Mouse (Mus musculus) lung, embryonic 14.5 days (tissue): Measurements from ENCODE around the gene Pcsk4. TPM values are rescaled to one million over a fixed set of nuclear protein-coding genes. Genes with fewer than 3 reads are reported as not detected.

ENCODE experiments used
- ATAC-seq: fragments of 200-750 bp; cut with Nextera tagmentation; 2 replicates; pipeline ENCODE4 v1.8.0; 2017; ENCODE audit warnings: mild to moderate bottlenecking, moderate TSS enrichment, moderate library complexity; ENCODE audit not compliant: insufficient read depth
- DNase-seq: peaks from one replicate; pipeline ENCODE4 v3.0.0-alpha.2; 2015
- H3K27ac ChIP-seq: fragments of 300-500 bp; sonication (generic); 2 replicates; pipeline ENCODE4 v1.5.1; 2014; ENCODE audit warnings: low read depth, mild to moderate bottlenecking, moderate library complexity
- H3K27me3 ChIP-seq: fragments of 300-500 bp; sonication (generic); 2 replicates; pipeline ENCODE4 v1.6.1; 2014; ENCODE audit warnings: low read length, control low read depth; ENCODE audit not compliant: insufficient read depth
- H3K36me3 ChIP-seq: fragments of 300-500 bp; sonication (generic); 2 replicates; pipeline ENCODE4 v1.6.1; 2014; ENCODE audit warnings: control low read depth; ENCODE audit not compliant: insufficient read depth
- H3K4me1 ChIP-seq: fragments of 300-500 bp; sonication (generic); 2 replicates; pipeline ENCODE4 v1.6.1; 2014; ENCODE audit warnings: antibody characterized with exemption, control low read depth; ENCODE audit not compliant: insufficient read depth
- H3K4me2 ChIP-seq: fragments of 300-500 bp; sonication (generic); 2 replicates; pipeline ENCODE4 v1.6.1; 2014; ENCODE audit warnings: mild to moderate bottlenecking
- H3K4me3 ChIP-seq: fragments of 300-500 bp; sonication (generic); 2 replicates; pipeline ENCODE4 v1.5.1; 2014; ENCODE audit warnings: low read depth, low read length
- H3K9ac ChIP-seq: fragments of 300-500 bp; sonication (generic); 2 replicates; pipeline ENCODE4 v1.6.1; 2014
- H3K9me3 ChIP-seq: fragments of 300-500 bp; sonication (generic); 2 replicates; pipeline ENCODE4 v1.6.1; 2016; ENCODE audit warnings: low read depth, low read length, control low read depth
- CTCF ChIP-seq: IDR thresholded peaks from 2 replicates; pipeline ENCODE4 v1.5.1; 2016; ENCODE audit warnings: antibody characterized with exemption, low read depth
- WGBS: fragments of 180-500 bp; shearing (Covaris S2); extraction: QIAGEN DNeasy Blood & Tissue Kit; methylation state at CpG from one replicate; pipeline ENCODE4 v1.1.7; 2014; 5-methylcytosine and 5-hydroxymethylcytosine counted together
- polyA plus RNA-seq: library from polyadenylated mRNA; unstranded; fragments of >200 nt; fragmentation: Nextera tagmentation; extraction: Ambion mirVana; gene quantifications from 2 replicates; pipeline ENCODE4 v1.2.1, GENCODE M21; 2014

Gene Pcsk4
- polyA plus RNA-seq, 1 experiment from 2014 or later = 4.2 TPM

DNA sequence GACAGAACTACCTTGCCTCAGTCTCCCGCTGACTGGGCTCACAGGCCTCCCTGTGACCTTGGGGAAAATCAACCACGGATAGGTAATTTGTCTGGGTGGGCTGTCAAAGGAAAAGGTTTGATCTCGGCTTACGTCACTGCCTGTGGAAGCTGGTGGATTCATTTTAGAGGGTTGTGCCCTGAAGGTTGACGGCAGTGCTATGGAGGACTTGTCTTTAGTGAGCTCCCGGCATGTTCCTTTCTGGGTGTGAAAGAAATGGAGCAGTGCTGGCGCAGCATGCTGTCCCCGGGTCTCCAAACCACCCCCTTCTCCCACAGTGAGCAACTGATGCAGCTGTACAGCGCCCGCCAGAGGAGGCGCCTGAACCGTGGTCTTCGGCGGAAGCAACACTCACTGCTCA, 36.0 kb downstream of the Pcsk4 start:
- DNase-seq = peak; percentile 34
- Histone ChIP-seq H3K9me3 (no peaks in the 10 kb centered on the region), H3K27me3 (peaks cover 17% of the 10 kb centered on the region), H3K9ac (peak overlapping the region; percentile 100), H3K27ac (peak overlapping the region; percentile 95), H3K4me2 (peak overlapping the region; percentile 98), H3K4me1 (no peaks in the 10 kb centered on the region), H3K36me3 (peaks cover 33% of the 10 kb centered on the region), H3K4me3 (peak overlapping the region; percentile 96)
- TF ChIP-seq CTCF = 0 out of 2 replicates have a peak, but pooled peaks have one; percentile 8
- no peak for ATAC-seq
- WGBS = 20% methylated on average over 14 of the region's 14 CpGs

GRCm38 (mm10) chr10:80292251-80293146, 36.8 kb downstream of the Pcsk4 start, which contains the start of gene Rps15:
Gene Rps15, plus strand, starts transcription at chr10:80292453.
- WGBS = under 1% methylated on average over 70 of the region's 72 CpGs
- peak; percentile 86 for ATAC-seq
- H3K4me2 ChIP-seq = peak within 1 kb of the TSS; percentile 98
- H3K36me3 ChIP-seq = peaks cover 41% of the 10 kb centered on the region
- H3K4me3 ChIP-seq = peak within 1 kb of the TSS; percentile 96
- peak within 1 kb of the TSS; percentile 95 for H3K27ac ChIP-seq
- peak; percentile 99 for DNase-seq
- peak; percentile 76 for TF ChIP-seq CTCF
- no peaks in the 10 kb centered on the region for H3K9me3 ChIP-seq
- H3K27me3 ChIP-seq = peaks cover 9% of the 10 kb centered on the region; the same call in 1 of the 2 replicates
- H3K9ac ChIP-seq = peak within 1 kb of the TSS; percentile 100
- H3K4me1 ChIP-seq = no peaks in the 10 kb centered on the region

DNA sequence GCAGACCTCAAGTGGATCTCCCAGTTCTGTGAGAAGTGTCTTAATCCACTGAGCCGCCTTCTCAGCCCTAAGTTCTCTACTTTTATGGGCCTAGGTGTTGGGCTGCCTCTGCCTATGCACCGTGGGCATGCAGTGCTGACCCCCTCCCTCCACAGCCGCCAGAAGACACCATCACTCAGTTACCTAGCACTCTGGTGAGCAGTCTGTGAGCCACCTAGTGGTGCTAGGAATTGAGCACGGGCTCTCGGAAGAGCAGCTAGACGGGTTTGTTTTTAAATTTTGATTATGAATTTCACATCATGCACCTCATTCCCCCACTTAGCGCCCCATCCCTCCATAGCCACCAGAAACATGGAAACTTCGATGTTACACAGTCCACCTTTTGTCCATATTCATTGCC, 40.6 kb downstream of the Pcsk4 start:
- Histone ChIP-seq H3K27ac (no peak overlapping the region), H3K36me3 (peaks cover 63% of the 10 kb centered on the region), H3K4me3 (no peak overlapping the region), H3K9ac (no peak overlapping the region), H3K27me3 (no peaks in the 10 kb centered on the region), H3K4me1 (no peaks in the 10 kb centered on the region), H3K9me3 (no peaks in the 10 kb centered on the region), H3K4me2 (no peak overlapping the region)
- ATAC-seq (no peak), DNase-seq (no peak)
- 62% methylated on average over 8 of the region's 8 CpGs for WGBS
- peak; percentile 13; the same call in 1 of the 2 replicates for TF ChIP-seq CTCF

- Histone ChIP-seq H3K9me3 (no peaks in the 10 kb centered on the region), H3K27me3 (no peaks in the 10 kb centered on the region), H3K4me2 (no peak overlapping the region), H3K36me3 (peaks cover 63% of the 10 kb centered on the region), H3K4me3 (no peak overlapping the region), H3K9ac (no peak overlapping the region), H3K4me1 (no peaks in the 10 kb centered on the region), H3K27ac (no peak overlapping the region)
- no peak for DNase-seq
- no peak for TF ChIP-seq CTCF
- WGBS = 86% methylated on average over 12 of the region's 12 CpGs
- no peak for ATAC-seq
Observed at GRCm38 (mm10) chr10:80288097-80288496, 41.2 kb downstream of the Pcsk4 start.

GRCm38 (mm10) chr10:80285222-80286070, 43.9 kb downstream of the Pcsk4 start:
- no peaks in the 10 kb centered on the region for H3K27me3 ChIP-seq
- H3K9me3 ChIP-seq = no peaks in the 10 kb centered on the region
- no peak for TF ChIP-seq CTCF
- peaks cover 86% of the 10 kb centered on the region for H3K36me3 ChIP-seq
- DNase-seq (no peak), ATAC-seq (no peak)
- 80% methylated on average over 14 of the region's 15 CpGs for WGBS
- no peak overlapping the region for H3K4me2 ChIP-seq
- H3K4me3 ChIP-seq = no peak overlapping the region
- H3K27ac ChIP-seq = no peak overlapping the region
- H3K9ac ChIP-seq = no peak overlapping the region
- H3K4me1 ChIP-seq = no peaks in the 10 kb centered on the region

GRCm38 (mm10) chr10:80282481-80283441, 46.5 kb downstream of the Pcsk4 start:
- Histone ChIP-seq H3K4me1 (no peaks in the 10 kb centered on the region), H3K36me3 (peaks cover 99% of the 10 kb centered on the region), H3K4me2 (no peak overlapping the region), H3K4me3 (no peak overlapping the region), H3K27ac (peak overlapping the region; percentile 18), H3K9me3 (no peaks in the 10 kb centered on the region), H3K27me3 (no peaks in the 10 kb centered on the region), H3K9ac (no peak overlapping the region)
- DNase-seq (no peak), ATAC-seq (no peak)
- TF ChIP-seq CTCF = no peak
- 79% methylated on average over 20 of the region's 20 CpGs for WGBS
